Mouse (Mus musculus): ENCODE data around the gene Ss18l2.

Ss18l2 gene

DNA sequence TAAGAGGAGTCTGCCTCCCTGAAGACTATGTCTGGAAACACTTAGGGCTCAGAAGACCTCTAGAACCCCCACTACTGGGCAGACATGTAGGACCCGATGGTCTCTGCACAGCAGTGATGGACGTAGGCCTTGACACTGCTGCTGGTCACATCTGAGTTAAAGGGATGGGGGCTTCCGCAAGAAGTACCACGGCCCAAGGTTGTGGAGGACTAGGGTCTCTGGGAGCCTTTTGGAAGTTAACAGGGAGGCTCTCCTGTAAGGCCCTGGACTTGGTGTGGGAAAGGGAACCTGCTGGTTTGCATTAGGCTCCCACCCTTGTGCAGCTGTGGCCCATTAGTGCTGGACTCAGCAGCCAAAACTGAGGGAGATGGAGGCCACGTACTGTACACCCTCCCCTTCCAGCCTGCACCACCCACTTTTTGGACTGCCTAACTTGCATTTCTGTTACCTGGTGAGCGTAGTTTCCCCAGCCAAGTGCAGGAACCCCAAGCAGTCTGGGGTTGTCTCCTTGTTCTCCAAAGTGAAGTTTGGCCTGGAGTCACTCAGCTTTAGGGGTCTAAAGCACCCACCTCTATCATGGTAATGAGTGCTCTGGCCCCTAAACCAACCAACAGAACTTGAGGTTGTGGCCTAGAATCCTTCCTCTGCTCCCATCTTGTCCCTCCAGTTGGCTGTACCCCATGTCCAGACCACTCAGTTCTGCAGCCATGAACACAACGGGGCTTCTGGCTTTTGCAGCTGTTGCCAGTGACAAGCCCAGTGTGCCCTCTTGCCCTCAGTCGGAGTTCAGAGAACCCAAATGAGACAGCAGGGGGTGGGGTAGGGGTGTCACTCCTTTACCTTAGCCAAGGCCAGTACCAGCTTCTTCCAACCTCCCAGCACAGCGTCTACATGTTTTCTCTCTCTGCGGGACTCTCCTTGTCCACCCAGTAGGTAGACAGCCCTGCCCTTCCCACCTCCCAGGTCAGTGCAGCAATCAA is 48.0 kb downstream of the Ss18l2 start:
- in situ Hi-C loops (cut with MboI, MseI) = loop anchor here (25.0 kb wide), 1 partner anchor 1229 kb away; no protein-coding TSS in a partner anchor

DNA sequence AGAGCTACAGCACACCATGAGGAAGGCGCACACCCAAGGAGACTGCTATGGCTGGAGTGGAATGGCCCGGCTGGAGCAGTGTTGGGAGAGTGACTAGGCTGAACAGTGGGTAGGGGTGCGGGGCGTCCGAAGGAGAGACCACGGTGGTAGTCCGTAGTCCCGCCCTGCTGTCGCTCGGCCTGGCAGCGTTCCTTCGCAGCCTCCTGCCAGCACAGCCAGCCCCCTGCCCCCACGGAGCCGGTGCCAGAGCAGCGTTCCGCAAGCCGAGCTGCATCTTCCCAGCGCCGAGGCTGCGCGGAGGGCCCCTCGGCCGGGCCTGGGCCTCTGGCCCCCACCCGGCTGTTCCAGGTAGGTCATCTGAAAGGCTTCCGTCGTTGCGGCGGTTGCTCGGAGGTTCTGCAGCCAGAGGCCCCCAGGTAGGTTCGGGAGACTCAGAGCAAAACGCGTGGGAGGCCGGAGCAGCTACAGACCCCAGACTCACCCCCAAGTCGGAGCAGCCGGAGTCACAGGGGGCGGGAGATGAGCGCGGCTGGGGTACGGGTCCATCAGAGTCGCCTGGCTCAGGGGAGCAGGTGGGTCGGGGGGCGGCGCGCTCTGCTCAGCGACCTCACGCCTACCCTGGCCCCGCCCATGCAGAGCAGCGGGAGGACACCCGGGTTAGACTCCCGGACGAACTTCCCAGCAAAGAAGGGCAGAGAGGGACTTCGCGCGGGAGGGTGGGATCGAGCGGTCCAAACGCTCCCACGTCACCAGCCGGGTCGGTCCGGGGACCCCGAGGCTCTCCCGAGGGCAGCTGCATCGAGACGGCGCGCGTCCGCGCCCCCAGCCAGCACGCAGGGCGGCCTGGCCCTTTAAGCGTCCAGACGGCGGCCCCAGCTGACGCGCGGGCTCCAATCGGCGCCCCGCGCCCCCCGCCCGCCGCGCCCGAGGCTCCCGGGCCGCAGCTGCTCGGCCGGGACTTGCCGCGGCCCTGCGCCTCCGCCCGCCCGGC is 49.3 kb downstream of the Ss18l2 start, which contains the start of gene Zfp651:
Gene Zfp651 (plus strand): TSS at position 240 of the 991 bp plus-strand sequence.
- in situ Hi-C loops (cut with MboI, MseI) = loop anchor here (25.0 kb wide), 1 partner anchor 1228 kb away; no protein-coding TSS in a partner anchor

DNA sequence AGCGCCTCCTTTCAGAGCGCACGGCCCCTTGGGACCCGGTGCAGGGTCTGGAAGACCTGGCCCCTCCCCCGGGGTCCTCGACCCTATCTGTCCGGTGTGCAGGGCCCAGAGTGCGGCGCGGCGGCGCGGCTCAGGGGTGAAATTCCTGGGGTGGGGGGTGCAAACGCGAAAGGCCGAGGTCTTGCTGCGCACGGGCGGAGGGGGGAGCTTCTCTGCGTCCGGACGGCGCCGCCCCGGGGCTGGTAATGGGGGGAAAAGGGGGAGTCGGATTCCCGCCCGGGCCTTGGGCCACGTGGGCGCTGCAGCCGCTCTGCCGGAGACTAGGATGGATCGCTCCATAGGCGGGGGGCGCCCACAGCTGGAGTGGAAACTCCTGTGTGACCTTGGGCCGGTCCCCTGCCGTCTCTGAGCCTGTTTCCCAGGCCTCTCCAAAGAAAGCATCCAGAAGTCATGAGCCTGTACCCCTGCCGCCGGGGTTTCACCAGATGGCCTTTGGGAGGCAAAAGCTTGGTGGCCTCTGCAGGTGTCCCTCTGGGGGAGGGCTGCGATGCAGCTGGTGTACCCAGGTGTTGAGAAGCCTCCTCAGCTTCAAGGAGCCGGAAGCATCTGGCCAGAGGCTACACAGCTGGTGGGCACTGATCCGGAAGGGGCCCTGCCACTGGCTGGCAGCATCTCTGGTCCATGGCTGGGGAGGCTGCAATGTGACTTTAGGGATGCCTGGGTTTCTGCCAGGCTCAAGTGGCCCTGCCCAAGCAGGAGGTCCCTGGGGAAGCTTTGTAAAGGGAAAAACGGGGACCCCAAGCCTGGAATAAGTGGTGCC is 50.4 kb downstream of the Ss18l2 start:
- in situ Hi-C loops (cut with MboI, MseI) = loop anchor here (25.0 kb wide), 1 partner anchor 1227 kb away; no protein-coding TSS in a partner anchor

DNA sequence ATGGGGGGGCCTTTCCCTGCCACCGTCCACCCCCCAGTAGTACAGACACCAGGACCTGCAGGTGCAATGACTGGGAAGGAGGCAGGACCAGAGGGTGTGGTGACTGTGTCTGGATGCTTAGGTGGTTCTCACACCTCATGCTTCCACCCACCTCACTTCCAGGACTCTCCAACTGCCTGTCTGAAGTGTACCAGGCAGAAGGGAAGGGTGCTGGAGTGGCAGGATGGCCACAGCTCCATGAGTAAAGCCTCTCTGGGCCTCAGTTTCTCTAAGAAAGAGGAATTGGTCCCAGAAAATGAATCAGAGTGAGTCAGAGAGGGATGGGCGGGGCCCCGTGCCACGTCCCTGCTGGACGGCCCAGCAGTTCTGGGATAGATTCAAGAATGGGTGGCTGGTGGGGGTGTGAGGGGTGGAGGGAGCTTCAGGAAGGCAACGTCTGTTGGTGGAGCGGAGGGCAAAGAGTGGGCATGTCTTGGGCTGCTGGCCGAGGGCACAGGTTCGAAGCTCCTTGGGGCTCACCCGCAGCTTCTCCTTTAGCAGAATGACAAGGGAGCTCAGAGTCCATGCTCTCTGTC is 51.0 kb downstream of the Ss18l2 start:
- in situ Hi-C loops (cut with MboI, MseI) = loop anchor here (25.0 kb wide), 1 partner anchor 1226 kb away; no protein-coding TSS in a partner anchor

DNA sequence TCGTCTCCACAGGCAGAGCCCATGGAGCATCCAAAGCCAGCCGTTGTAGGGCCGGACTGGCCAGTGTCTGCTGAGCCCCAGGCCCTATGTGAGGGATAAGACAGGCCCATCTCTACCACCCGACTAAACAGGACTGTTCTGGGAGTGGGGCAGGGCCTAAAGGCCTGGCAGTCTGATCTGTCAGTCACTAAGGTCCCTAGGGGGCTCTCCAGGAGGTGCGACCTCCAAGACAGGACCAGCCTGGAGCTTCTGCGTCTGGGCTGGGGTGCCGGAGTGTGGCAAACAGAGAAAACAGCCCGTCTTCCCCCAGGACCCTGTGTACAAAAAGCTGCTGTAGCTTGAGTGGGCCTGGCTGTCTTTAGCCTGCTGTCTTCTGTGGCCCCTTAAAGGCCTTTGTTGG is 51.7 kb downstream of the Ss18l2 start:
- in situ Hi-C loops (cut with MboI, MseI) = loop anchor here (25.0 kb wide), 1 partner anchor 1226 kb away; no protein-coding TSS in a partner anchor

DNA sequence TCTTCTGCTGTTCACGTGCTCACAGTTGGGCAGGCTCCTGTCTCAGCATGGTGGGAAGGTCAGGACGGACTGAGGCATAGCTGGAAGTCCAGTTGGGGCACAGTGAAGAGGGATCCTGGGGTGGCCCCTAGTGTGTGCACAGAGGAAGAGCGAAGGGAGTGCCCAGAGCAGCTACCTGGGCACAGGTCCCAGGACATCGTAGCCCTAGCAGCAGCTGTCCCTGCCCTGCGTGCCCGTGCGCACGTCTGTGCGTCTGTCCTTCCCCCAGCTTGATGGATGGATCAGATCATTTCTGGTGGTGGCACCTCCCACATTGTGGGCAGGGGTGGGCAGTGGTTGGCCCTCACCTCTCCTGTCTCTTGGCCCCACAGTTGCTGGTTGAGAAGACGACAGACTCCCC is 52.1 kb downstream of the Ss18l2 start:
- in situ Hi-C loops (cut with MboI, MseI) = loop anchor here (25.0 kb wide), 1 partner anchor 1225 kb away; no protein-coding TSS in a partner anchor

DNA sequence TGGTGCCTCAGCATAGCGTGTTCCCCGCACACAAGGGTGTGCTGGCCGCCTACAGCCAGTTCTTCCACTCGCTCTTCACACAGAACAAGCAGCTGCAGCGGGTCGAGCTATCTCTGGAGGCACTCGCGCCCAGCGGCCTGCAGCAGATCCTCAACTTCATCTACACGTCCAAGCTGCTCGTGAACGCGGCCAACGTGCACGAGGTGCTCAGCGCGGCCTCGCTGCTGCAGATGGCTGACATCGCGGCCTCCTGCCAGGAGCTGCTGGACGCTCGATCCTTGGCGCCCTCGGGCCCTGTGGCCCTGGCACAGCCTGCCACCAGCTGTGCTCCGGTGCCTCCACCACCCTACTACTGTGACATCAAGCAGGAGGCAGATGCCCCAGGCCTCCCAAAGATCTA is 52.6 kb downstream of the Ss18l2 start:
- in situ Hi-C loops (cut with MboI, MseI) = loop anchor here (25.0 kb wide), 1 partner anchor 1225 kb away; no protein-coding TSS in a partner anchor
